Mouse (Mus musculus): ENCODE data around the gene Sspn.

Gene Sspn

GRCm38 (mm10) chr6:145949049-145949448 lies 17.6 kb downstream of the Sspn start:
- H3K27me3 ChIP-seq (ENCODE audit: control insufficient read depth, insufficient read depth, low read length, poor library complexity, severe bottlenecking), result no peaks in the 10 kb centered on the region
- H3K36me3 ChIP-seq (ENCODE audit: control insufficient read depth, insufficient read depth, low read length, poor library complexity, severe bottlenecking), result no peaks in the 10 kb centered on the region
- no peak for DNase-seq (ENCODE audit: low read depth, low spot score)

GRCm38 (mm10) chr6:145950626-145951025 lies 19.2 kb downstream of the Sspn start:
- Histone ChIP-seq H3K27me3 (ENCODE audit: control insufficient read depth, insufficient read depth, low read length, poor library complexity, severe bottlenecking) (no peaks in the 10 kb centered on the region), H3K36me3 (ENCODE audit: control insufficient read depth, insufficient read depth, low read length, poor library complexity, severe bottlenecking) (no peaks in the 10 kb centered on the region)
- DNase-seq (ENCODE audit: low read depth, low spot score), result no peak

DNA sequence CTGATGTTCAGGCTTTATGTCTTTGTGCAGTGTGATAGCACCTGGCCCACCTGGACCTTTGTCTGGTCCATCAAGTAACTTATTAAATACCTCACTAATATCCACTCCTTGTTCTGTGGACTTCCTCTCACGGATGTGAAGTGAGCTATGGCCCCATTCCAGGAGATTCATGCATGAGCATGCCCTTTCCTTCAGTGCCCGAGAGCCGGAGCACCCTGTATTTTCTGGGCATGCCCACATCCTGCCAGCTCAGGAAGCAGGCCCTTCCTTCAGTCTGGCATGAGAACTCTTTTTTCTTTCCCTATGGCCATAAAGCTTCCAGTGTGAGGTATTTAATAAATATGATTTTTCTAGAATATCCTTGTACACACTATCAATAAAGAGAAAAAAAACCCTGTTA lies 21.2 kb downstream of the Sspn start:
- Histone ChIP-seq H3K27me3 (ENCODE audit: control insufficient read depth, insufficient read depth, low read length, poor library complexity, severe bottlenecking) (no peaks in the 10 kb centered on the region), H3K36me3 (ENCODE audit: control insufficient read depth, insufficient read depth, low read length, poor library complexity, severe bottlenecking) (no peaks in the 10 kb centered on the region)
- no peak for DNase-seq (ENCODE audit: low read depth, low spot score)

GRCm38 (mm10) chr6:145953121-145953896 lies 21.9 kb downstream of the Sspn start:
- DNase-seq (ENCODE audit: low read depth, low spot score), result no peak
- no peaks in the 10 kb centered on the region for H3K27me3 ChIP-seq (ENCODE audit: control insufficient read depth, insufficient read depth, low read length, poor library complexity, severe bottlenecking)
- no peaks in the 10 kb centered on the region for H3K36me3 ChIP-seq (ENCODE audit: control insufficient read depth, insufficient read depth, low read length, poor library complexity, severe bottlenecking)

DNA sequence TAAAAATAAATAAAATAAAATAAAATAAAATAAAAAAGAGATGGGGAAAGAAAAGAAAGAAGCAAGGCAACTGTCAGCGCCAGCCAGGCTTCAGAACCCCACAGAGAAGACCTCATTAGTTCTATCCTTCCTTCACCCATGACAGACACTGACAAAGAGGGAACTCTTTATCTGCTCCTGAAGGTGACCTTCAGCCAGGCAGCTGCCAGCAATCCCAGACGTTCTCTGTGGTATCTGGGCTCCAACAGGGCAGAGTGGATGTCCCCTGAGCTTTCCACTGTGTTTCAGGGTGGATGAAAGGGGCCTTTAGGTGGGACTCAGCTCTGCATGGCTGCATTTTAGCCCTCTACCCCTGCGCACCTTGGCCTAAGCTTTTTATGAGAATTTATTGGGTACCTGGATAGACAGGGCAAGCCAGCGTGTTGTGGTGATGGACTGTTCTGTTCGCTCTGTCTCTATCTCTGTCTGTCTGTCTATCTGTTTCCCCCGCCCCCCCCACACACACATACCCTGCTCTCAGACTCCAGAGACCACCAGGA lies 26.1 kb downstream of the Sspn start:
- Histone ChIP-seq H3K27me3 (ENCODE audit: control insufficient read depth, insufficient read depth, low read length, poor library complexity, severe bottlenecking) (no peaks in the 10 kb centered on the region), H3K36me3 (ENCODE audit: control insufficient read depth, insufficient read depth, low read length, poor library complexity, severe bottlenecking) (no peaks in the 10 kb centered on the region)
- no peak for DNase-seq (ENCODE audit: low read depth, low spot score)

- no peaks in the 10 kb centered on the region for H3K27me3 ChIP-seq (ENCODE audit: control insufficient read depth, insufficient read depth, low read length, poor library complexity, severe bottlenecking)
- no peaks in the 10 kb centered on the region for H3K36me3 ChIP-seq (ENCODE audit: control insufficient read depth, insufficient read depth, low read length, poor library complexity, severe bottlenecking)
- no peak for DNase-seq (ENCODE audit: low read depth, low spot score)
These were observed 26.6 kb downstream of the Sspn start for GRCm38 (mm10) chr6:145958070-145958469.

DNA sequence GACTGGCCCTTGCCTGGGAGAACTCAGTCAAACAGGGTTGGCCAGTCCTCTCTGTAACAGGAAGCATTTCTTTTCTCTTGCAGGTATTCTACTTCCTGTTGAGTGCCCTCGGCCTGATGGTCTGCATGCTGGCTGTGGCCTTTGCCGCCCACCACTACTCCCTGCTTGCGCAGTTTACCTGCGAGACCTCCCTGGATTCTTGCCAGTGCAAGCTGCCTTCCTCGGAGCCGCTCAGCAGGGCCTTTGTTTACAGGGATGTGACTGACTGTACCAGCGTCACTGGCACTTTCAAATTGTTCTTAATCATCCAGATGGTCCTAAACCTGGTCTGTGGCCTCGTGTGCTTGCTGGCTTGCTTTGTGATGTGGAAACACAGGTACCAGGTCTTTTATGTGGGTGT lies 29.6 kb downstream of the Sspn start:
- H3K36me3 ChIP-seq (ENCODE audit: control insufficient read depth, insufficient read depth, low read length, poor library complexity, severe bottlenecking), result no peaks in the 10 kb centered on the region
- no peaks in the 10 kb centered on the region for H3K27me3 ChIP-seq (ENCODE audit: control insufficient read depth, insufficient read depth, low read length, poor library complexity, severe bottlenecking)
- DNase-seq (ENCODE audit: low read depth, low spot score), result no peak

DNA sequence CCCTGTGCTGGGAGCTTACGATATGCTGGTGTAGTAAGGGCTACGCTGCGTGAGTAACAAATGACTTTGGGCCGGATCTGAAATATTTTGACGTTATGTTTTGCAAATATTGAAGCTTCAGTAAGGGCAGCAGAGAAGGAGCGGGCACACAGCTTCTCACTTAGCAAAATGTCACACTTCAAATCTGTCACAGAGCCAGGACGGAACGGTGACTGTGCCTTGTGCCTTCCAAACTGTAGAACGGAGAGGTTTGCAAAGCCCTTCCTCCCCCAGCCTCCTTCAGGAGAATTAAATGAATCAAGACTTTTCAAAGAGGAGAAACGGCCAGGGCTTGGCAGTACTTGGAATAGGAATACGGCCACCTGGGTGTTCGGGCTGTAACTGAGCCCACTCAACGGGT lies 32.5 kb downstream of the Sspn start:
- Histone ChIP-seq H3K36me3 (ENCODE audit: control insufficient read depth, insufficient read depth, low read length, poor library complexity, severe bottlenecking) (no peaks in the 10 kb centered on the region), H3K27me3 (ENCODE audit: control insufficient read depth, insufficient read depth, low read length, poor library complexity, severe bottlenecking) (no peaks in the 10 kb centered on the region)
- no peak for DNase-seq (ENCODE audit: low read depth, low spot score)

DNA sequence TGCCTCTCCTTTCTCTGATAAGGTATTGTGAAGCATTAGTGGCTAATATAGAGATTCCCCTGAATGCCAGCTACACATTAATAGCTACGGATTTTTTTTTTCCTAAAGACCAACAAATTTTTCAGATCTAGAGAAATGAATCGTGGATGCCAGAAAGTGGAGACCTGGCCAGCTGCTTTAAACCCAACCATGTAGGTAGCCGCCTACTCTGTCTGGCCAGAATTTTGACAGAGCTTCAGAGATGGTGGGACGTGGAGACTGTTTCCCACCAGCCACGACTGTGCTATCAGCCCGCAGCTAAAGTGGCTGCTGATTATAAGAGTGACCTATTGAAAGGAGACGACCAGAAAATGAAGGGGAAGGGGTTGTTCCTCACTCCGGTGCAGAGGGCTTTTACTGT lies 36.3 kb downstream of the Sspn start:
- Histone ChIP-seq H3K27me3 (ENCODE audit: control insufficient read depth, insufficient read depth, low read length, poor library complexity, severe bottlenecking) (no peaks in the 10 kb centered on the region), H3K36me3 (ENCODE audit: control insufficient read depth, insufficient read depth, low read length, poor library complexity, severe bottlenecking) (no peaks in the 10 kb centered on the region)
- DNase-seq (ENCODE audit: low read depth, low spot score), result no peak

GRCm38 (mm10) chr6:145968301-145968818 lies 36.9 kb downstream of the Sspn start:
- no peaks in the 10 kb centered on the region for H3K27me3 ChIP-seq (ENCODE audit: control insufficient read depth, insufficient read depth, low read length, poor library complexity, severe bottlenecking)
- DNase-seq (ENCODE audit: low read depth, low spot score), result no peak
- no peaks in the 10 kb centered on the region for H3K36me3 ChIP-seq (ENCODE audit: control insufficient read depth, insufficient read depth, low read length, poor library complexity, severe bottlenecking)

GRCm38 (mm10) chr6:145968821-145969220 lies 37.4 kb downstream of the Sspn start:
- Histone ChIP-seq H3K27me3 (ENCODE audit: control insufficient read depth, insufficient read depth, low read length, poor library complexity, severe bottlenecking) (no peaks in the 10 kb centered on the region), H3K36me3 (ENCODE audit: control insufficient read depth, insufficient read depth, low read length, poor library complexity, severe bottlenecking) (no peaks in the 10 kb centered on the region)
- DNase-seq (ENCODE audit: low read depth, low spot score), result no peak

- peak; percentile 13 for DNase-seq (ENCODE audit: low read depth, low spot score)
- no peaks in the 10 kb centered on the region for H3K36me3 ChIP-seq (ENCODE audit: control insufficient read depth, insufficient read depth, low read length, poor library complexity, severe bottlenecking)
These were observed 38.1 kb downstream of the Sspn start for GRCm38 (mm10) chr6:145969572-145969971.

DNA sequence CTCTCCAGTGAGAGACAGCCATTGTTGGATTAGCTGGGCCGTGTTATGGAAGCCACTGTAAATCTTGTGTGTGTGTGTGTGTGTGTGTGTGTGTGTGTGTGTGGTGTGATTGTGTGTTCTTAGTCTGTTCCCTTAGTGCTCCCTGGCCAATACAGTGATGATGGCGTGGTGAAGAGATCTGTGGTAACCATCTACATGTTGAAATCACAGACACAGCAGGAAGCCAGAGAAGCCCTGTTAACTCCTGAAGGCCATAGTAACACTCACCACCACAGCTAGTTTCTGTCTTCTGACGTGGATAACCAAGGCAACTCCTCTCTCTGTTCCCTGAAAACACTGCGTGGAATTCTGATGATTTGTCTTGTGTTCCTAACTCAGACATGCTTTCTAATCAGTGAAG lies 40.7 kb downstream of the Sspn start:
- Histone ChIP-seq H3K36me3 (ENCODE audit: control insufficient read depth, insufficient read depth, low read length, poor library complexity, severe bottlenecking) (no peaks in the 10 kb centered on the region), H3K27me3 (ENCODE audit: control insufficient read depth, insufficient read depth, low read length, poor library complexity, severe bottlenecking) (no peaks in the 10 kb centered on the region)
- DNase-seq (ENCODE audit: low read depth, low spot score), result no peak

More at GRCm38 (mm10) chr6:145969572-145969971, 38.1 kb downstream of the Sspn start:
- no peaks in the 10 kb centered on the region for H3K27me3 ChIP-seq (ENCODE audit: control insufficient read depth, insufficient read depth, low read length, poor library complexity, severe bottlenecking)

DNA sequence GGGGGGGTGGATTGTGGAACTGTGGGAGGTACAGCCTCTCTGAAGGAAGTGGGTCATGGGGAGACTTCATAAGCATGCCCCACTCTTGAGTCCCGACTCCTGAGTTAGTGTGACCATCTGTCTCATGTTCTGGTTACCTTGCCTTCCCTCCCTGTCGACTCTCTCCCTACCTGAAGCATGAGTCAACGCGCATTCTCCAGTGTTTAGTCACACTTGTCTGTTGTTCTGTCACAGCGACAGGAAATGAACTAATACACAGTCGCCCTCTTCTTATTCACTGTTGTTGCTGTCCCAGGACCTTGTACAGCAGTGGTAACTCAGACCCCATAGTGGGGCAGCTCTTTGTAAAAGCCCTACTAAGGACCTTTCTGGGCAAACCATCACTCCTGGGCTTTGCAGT lies 41.4 kb downstream of the Sspn start:
- Histone ChIP-seq H3K27me3 (ENCODE audit: control insufficient read depth, insufficient read depth, low read length, poor library complexity, severe bottlenecking) (no peaks in the 10 kb centered on the region), H3K36me3 (ENCODE audit: control insufficient read depth, insufficient read depth, low read length, poor library complexity, severe bottlenecking) (no peaks in the 10 kb centered on the region)
- no peak for DNase-seq (ENCODE audit: low read depth, low spot score)

GRCm38 (mm10) chr6:145973356-145973755 lies 41.9 kb downstream of the Sspn start:
- Histone ChIP-seq H3K36me3 (ENCODE audit: control insufficient read depth, insufficient read depth, low read length, poor library complexity, severe bottlenecking) (no peaks in the 10 kb centered on the region), H3K27me3 (ENCODE audit: control insufficient read depth, insufficient read depth, low read length, poor library complexity, severe bottlenecking) (no peaks in the 10 kb centered on the region)
- DNase-seq (ENCODE audit: low read depth, low spot score), result no peak

Data from splenic B cell, adult 2 months (primary cell).